Mouse (Mus musculus): ENCODE results near the gene S100a11.
A peak's percentile ranks its signal among the peaks of the same experiment; 100 is the strongest.
"Not testable (repeated sequence)": the region's sequence is repeated elsewhere in the genome, so short reads cannot be mapped to it uniquely, and the experiment has no call there.

The S100a11 gene

GRCm38 (mm10) chr3:93520330-93521193, at the start of gene S100a11:
Gene S100a11 (plus strand): TSS chr3:93520488.
- DNase-seq (ENCODE audit: low read depth, low spot score): no peak

GRCm38 (mm10) chr3:93480053-93480452, 40.2 kb upstream of the S100a11 start:
- no peak for DNase-seq (ENCODE audit: low read depth, low spot score)

- no peak for DNase-seq (ENCODE audit: low read depth, low spot score)
Observed at GRCm38 (mm10) chr3:93481982-93482616, 38.2 kb upstream of the S100a11 start.

- DNase-seq (ENCODE audit: low read depth, low spot score): no peak
Observed at GRCm38 (mm10) chr3:93485611-93486010, 34.7 kb upstream of the S100a11 start.

GRCm38 (mm10) chr3:93488541-93488940, 31.7 kb upstream of the S100a11 start:
- no peak for DNase-seq (ENCODE audit: low read depth, low spot score)

- DNase-seq (ENCODE audit: low read depth, low spot score): no peak
Observed at GRCm38 (mm10) chr3:93492176-93492575, 28.1 kb upstream of the S100a11 start.

GRCm38 (mm10) chr3:93493992-93494391, 26.3 kb upstream of the S100a11 start:
- DNase-seq (ENCODE audit: low read depth, low spot score): peak; percentile 62

GRCm38 (mm10) chr3:93494774-93495173, 25.5 kb upstream of the S100a11 start:
- DNase-seq (ENCODE audit: low read depth, low spot score): not testable (repeated sequence)

GRCm38 (mm10) chr3:93497131-93497530, 23.2 kb upstream of the S100a11 start:
- no peak for DNase-seq (ENCODE audit: low read depth, low spot score)

- no peak for DNase-seq (ENCODE audit: low read depth, low spot score)
Observed at GRCm38 (mm10) chr3:93499129-93499528, 21.2 kb upstream of the S100a11 start.

- DNase-seq (ENCODE audit: low read depth, low spot score): no peak
Observed at GRCm38 (mm10) chr3:93504536-93505189, 15.6 kb upstream of the S100a11 start.

- no peak for DNase-seq (ENCODE audit: low read depth, low spot score)
Observed at GRCm38 (mm10) chr3:93505960-93506863, 14.1 kb upstream of the S100a11 start.

GRCm38 (mm10) chr3:93506881-93507325, 13.4 kb upstream of the S100a11 start:
- DNase-seq (ENCODE audit: low read depth, low spot score): no peak

GRCm38 (mm10) chr3:93509301-93509700, 11.0 kb upstream of the S100a11 start:
- DNase-seq (ENCODE audit: low read depth, low spot score): no peak

- DNase-seq (ENCODE audit: low read depth, low spot score): no peak
Observed at GRCm38 (mm10) chr3:93511036-93511435, 9.3 kb upstream of the S100a11 start.

- no peak for DNase-seq (ENCODE audit: low read depth, low spot score)
Observed at GRCm38 (mm10) chr3:93511801-93512200, 8.5 kb upstream of the S100a11 start.

GRCm38 (mm10) chr3:93512386-93513101, 7.7 kb upstream of the S100a11 start:
- no peak for DNase-seq (ENCODE audit: low read depth, low spot score)

GRCm38 (mm10) chr3:93514628-93515027, 5.7 kb upstream of the S100a11 start:
- DNase-seq (ENCODE audit: low read depth, low spot score): no peak

GRCm38 (mm10) chr3:93517343-93517742, 2.9 kb upstream of the S100a11 start:
- no peak for DNase-seq (ENCODE audit: low read depth, low spot score)

GRCm38 (mm10) chr3:93519856-93520329, 395 bp upstream of the S100a11 start:
- no peak for DNase-seq (ENCODE audit: low read depth, low spot score)

All from brain, embryonic 18.5 days (tissue).